Mouse (Mus musculus) right cerebral cortex, postnatal 36 days (tissue): Measurements from ENCODE around the gene Spsb4.
"Not testable (repeated sequence)": the region's sequence is repeated elsewhere in the genome, so short reads cannot be mapped to it uniquely, and the experiment has no call there.

ENCODE experiments used
- DNase-seq, 2 experiments: peaks; one replicate each; pipeline ENCODE4 v3.0.0; 2022; ENCODE audit warnings: low spot score in 2 of 2, mixed read lengths in 1 of 2

Gene Spsb4

GRCm38 (mm10) chr9:96954063-96954809, 64.4 kb downstream of the Spsb4 start:
- DNase-seq: no peak

GRCm38 (mm10) chr9:96953443-96953842, 65.2 kb downstream of the Spsb4 start:
- DNase-seq: no peak

GRCm38 (mm10) chr9:96952310-96952975, 66.2 kb downstream of the Spsb4 start:
- peak in 1 of 2 experiments; percentile 23 for DNase-seq

GRCm38 (mm10) chr9:96949551-96949950, 69.1 kb downstream of the Spsb4 start:
- no peak for DNase-seq

GRCm38 (mm10) chr9:96948546-96948945, 70.1 kb downstream of the Spsb4 start:
- DNase-seq: no peak

- no peak for DNase-seq
Measured at GRCm38 (mm10) chr9:96947171-96947570, 71.5 kb downstream of the Spsb4 start.

- DNase-seq: no peak
Measured at GRCm38 (mm10) chr9:96944517-96944916, 74.1 kb downstream of the Spsb4 start.

- no peak for DNase-seq
Measured at GRCm38 (mm10) chr9:96942975-96943374, 75.7 kb downstream of the Spsb4 start.

- no peak for DNase-seq
Measured at GRCm38 (mm10) chr9:96938887-96939286, 79.8 kb downstream of the Spsb4 start.

GRCm38 (mm10) chr9:96936427-96936826, 82.2 kb downstream of the Spsb4 start:
- DNase-seq: not testable (repeated sequence)

GRCm38 (mm10) chr9:96935556-96936300, 82.9 kb downstream of the Spsb4 start:
- no peak for DNase-seq

- DNase-seq: no peak
Measured at GRCm38 (mm10) chr9:96934816-96935215, 83.8 kb downstream of the Spsb4 start.

- no peak for DNase-seq
Measured at GRCm38 (mm10) chr9:96932751-96933150, 85.9 kb downstream of the Spsb4 start.

- no peak for DNase-seq
Measured at GRCm38 (mm10) chr9:96923577-96924316, 94.9 kb downstream of the Spsb4 start.

GRCm38 (mm10) chr9:96923119-96923518, 95.5 kb downstream of the Spsb4 start:
- no peak for DNase-seq

GRCm38 (mm10) chr9:96916620-96917538, 101.8 kb downstream of the Spsb4 start:
- DNase-seq: peak; percentile 92

- no peak for DNase-seq
Measured at GRCm38 (mm10) chr9:96916076-96916475, 102.6 kb downstream of the Spsb4 start.

GRCm38 (mm10) chr9:96914851-96915250, 103.8 kb downstream of the Spsb4 start:
- DNase-seq: no peak

GRCm38 (mm10) chr9:96914005-96914404, 104.6 kb downstream of the Spsb4 start:
- DNase-seq: no peak

GRCm38 (mm10) chr9:96909503-96909902, 109.1 kb downstream of the Spsb4 start:
- DNase-seq: no peak

- DNase-seq: no peak
Measured at GRCm38 (mm10) chr9:96908737-96909136, 109.9 kb downstream of the Spsb4 start.
